Mouse (Mus musculus) hindbrain, embryonic 14.5 days (tissue): Measurements from ENCODE around the gene Bcdin3d. TPM values are rescaled to one million over a fixed set of nuclear protein-coding genes. Genes with fewer than 3 reads are reported as not detected.

Experiments used
- ATAC-seq: fragments of 200-750 bp; cut with Nextera tagmentation; 2 replicates; pipeline ENCODE4 v1.8.0; 2017; ENCODE audit warnings: moderate number of reproducible peaks, mild to moderate bottlenecking, moderate TSS enrichment, moderate library complexity; ENCODE audit not compliant: low FRiP score
- DNase-seq: peaks from one replicate; pipeline ENCODE4 v3.0.0-alpha.2; 2015; ENCODE audit warnings: low spot score
- H3K27ac ChIP-seq: fragments of 300-500 bp; sonication (generic); 2 replicates; pipeline ENCODE4 v1.5.1; 2014; ENCODE audit warnings: mild to moderate bottlenecking, moderate library complexity
- H3K27me3 ChIP-seq: fragments of 300-500 bp; sonication (generic); 2 replicates; pipeline ENCODE4 v1.6.1; 2014; ENCODE audit warnings: mild to moderate bottlenecking, low read length, mixed read lengths; ENCODE audit not compliant: control insufficient read depth, insufficient read depth
- H3K36me3 ChIP-seq: fragments of 300-500 bp; sonication (generic); replicated peaks from 2 replicates; pipeline ENCODE4 v1.6.1; 2014; ENCODE audit not compliant: control insufficient read depth, insufficient read depth
- H3K4me1 ChIP-seq: fragments of 300-500 bp; sonication (generic); replicated peaks from 2 replicates; pipeline ENCODE4 v1.6.1; 2014; ENCODE audit warnings: antibody characterized with exemption, low read length, mixed read lengths; ENCODE audit not compliant: control insufficient read depth, insufficient read depth
- H3K4me2 ChIP-seq: fragments of 300-500 bp; sonication (generic); replicated peaks from 2 replicates; pipeline ENCODE4 v1.6.1; 2014; ENCODE audit warnings: mild to moderate bottlenecking, moderate library complexity
- H3K4me3 ChIP-seq: fragments of 300-500 bp; sonication (generic); replicated peaks from 2 replicates; pipeline ENCODE4 v1.5.1; 2014; ENCODE audit warnings: mild to moderate bottlenecking, low read length
- H3K9ac ChIP-seq: fragments of 300-500 bp; sonication (generic); 2 replicates; pipeline ENCODE4 v1.6.1; 2014
- H3K9me3 ChIP-seq: fragments of 300-500 bp; sonication (generic); 2 replicates; pipeline ENCODE4 v1.6.1; 2016; ENCODE audit warnings: low read length; ENCODE audit not compliant: control insufficient read depth
- WGBS: fragments of 180-500 bp; shearing (Covaris S2); extraction: QIAGEN DNeasy Blood & Tissue Kit; methylation state at CpG from one replicate; pipeline ENCODE4 v1.1.7; 2014; 5-methylcytosine and 5-hydroxymethylcytosine counted together
- polyA plus RNA-seq: library from polyadenylated mRNA; unstranded; fragments of >200 nt; fragmentation: Nextera tagmentation; extraction: Ambion mirVana; gene quantifications from 2 replicates; pipeline ENCODE4 v1.2.1, GENCODE M21; 2014

The Bcdin3d gene
- polyA plus RNA-seq, 1 experiment from 2014 or later = 19.6 TPM

- peaks cover 54% of the 10 kb centered on the region for H3K36me3 ChIP-seq
- no peak overlapping the region for H3K27ac ChIP-seq
- DNase-seq (no peak), ATAC-seq (no peak)
- no peak overlapping the region for H3K9ac ChIP-seq
- H3K4me1 ChIP-seq = peaks cover 14% of the 10 kb centered on the region; the same call in 1 of the 2 replicates
- H3K9me3 ChIP-seq = no peaks in the 10 kb centered on the region
- no peak overlapping the region for H3K4me2 ChIP-seq
- H3K27me3 ChIP-seq = no peaks in the 10 kb centered on the region
- WGBS = 88% methylated on average over 16 of the region's 16 CpGs
- no peak overlapping the region for H3K4me3 ChIP-seq
These were observed 41.3 kb downstream of the Bcdin3d start for GRCm38 (mm10) chr15:99433081-99433718.

GRCm38 (mm10) chr15:99431967-99432366 is 42.6 kb downstream of the Bcdin3d start:
- H3K27me3 ChIP-seq = no peaks in the 10 kb centered on the region
- WGBS = 79% methylated on average over 8 of the region's 8 CpGs
- ATAC-seq = no peak
- no peak overlapping the region for H3K4me2 ChIP-seq
- H3K4me1 ChIP-seq = peaks cover 14% of the 10 kb centered on the region; the same call in 1 of the 2 replicates
- no peak overlapping the region for H3K27ac ChIP-seq
- H3K4me3 ChIP-seq = no peak overlapping the region
- DNase-seq = no peak
- H3K36me3 ChIP-seq = peaks cover 66% of the 10 kb centered on the region
- no peaks in the 10 kb centered on the region for H3K9me3 ChIP-seq
- no peak overlapping the region for H3K9ac ChIP-seq

GRCm38 (mm10) chr15:99431504-99431903 is 43.0 kb downstream of the Bcdin3d start:
- Histone ChIP-seq H3K9me3 (no peaks in the 10 kb centered on the region), H3K4me3 (no peak overlapping the region), H3K9ac (no peak overlapping the region), H3K36me3 (peaks cover 71% of the 10 kb centered on the region), H3K27me3 (no peaks in the 10 kb centered on the region), H3K4me1 (peaks cover 14% of the 10 kb centered on the region; the same call in 1 of the 2 replicates), H3K4me2 (no peak overlapping the region), H3K27ac (no peak overlapping the region)
- ATAC-seq (no peak), DNase-seq (no peak)
- 79% methylated on average over 7 of the region's 7 CpGs for WGBS

- Histone ChIP-seq H3K36me3 (peaks cover 75% of the 10 kb centered on the region), H3K9ac (no peak overlapping the region), H3K27ac (no peak overlapping the region), H3K4me1 (peaks cover 11% of the 10 kb centered on the region; the same call in 1 of the 2 replicates), H3K9me3 (no peaks in the 10 kb centered on the region), H3K4me2 (no peak overlapping the region), H3K4me3 (no peak overlapping the region), H3K27me3 (no peaks in the 10 kb centered on the region)
- no peak for ATAC-seq
- DNase-seq = no peak
- WGBS = 86% methylated on average over 10 of the region's 10 CpGs
These were observed 43.5 kb downstream of the Bcdin3d start for GRCm38 (mm10) chr15:99431063-99431462.

GRCm38 (mm10) chr15:99430394-99430793 is 44.1 kb downstream of the Bcdin3d start:
- no peak overlapping the region for H3K4me2 ChIP-seq
- no peaks in the 10 kb centered on the region for H3K9me3 ChIP-seq
- 89% methylated on average over 8 of the region's 8 CpGs for WGBS
- ATAC-seq (no peak), DNase-seq (no peak)
- peaks cover 6% of the 10 kb centered on the region; the same call in 1 of the 2 replicates for H3K4me1 ChIP-seq
- H3K36me3 ChIP-seq = peaks cover 82% of the 10 kb centered on the region
- H3K27me3 ChIP-seq = no peaks in the 10 kb centered on the region
- H3K4me3 ChIP-seq = no peak overlapping the region
- H3K9ac ChIP-seq = no peak overlapping the region
- no peak overlapping the region for H3K27ac ChIP-seq

- Histone ChIP-seq H3K36me3 (peaks cover 69% of the 10 kb centered on the region), H3K27ac (no peak overlapping the region), H3K27me3 (no peaks in the 10 kb centered on the region), H3K9me3 (no peaks in the 10 kb centered on the region), H3K4me1 (peaks cover 10% of the 10 kb centered on the region), H3K4me3 (no peak overlapping the region), H3K4me2 (no peak overlapping the region), H3K9ac (no peak overlapping the region)
- no peak for DNase-seq
- 91% methylated on average over 9 of the region's 9 CpGs for WGBS
- no peak for ATAC-seq
These were observed 50.6 kb downstream of the Bcdin3d start for GRCm38 (mm10) chr15:99423884-99424283.

- no peak overlapping the region for H3K4me2 ChIP-seq
- H3K9ac ChIP-seq = no peak overlapping the region
- peaks cover 10% of the 10 kb centered on the region for H3K4me1 ChIP-seq
- H3K9me3 ChIP-seq = no peaks in the 10 kb centered on the region
- ATAC-seq (no peak), DNase-seq (no peak)
- 94% methylated on average over 8 of the region's 10 CpGs for WGBS
- peaks cover 62% of the 10 kb centered on the region for H3K36me3 ChIP-seq
- H3K27ac ChIP-seq = no peak overlapping the region
- H3K4me3 ChIP-seq = no peak overlapping the region
- no peaks in the 10 kb centered on the region for H3K27me3 ChIP-seq
These were observed 51.4 kb downstream of the Bcdin3d start for GRCm38 (mm10) chr15:99423131-99423530.

GRCm38 (mm10) chr15:99422551-99422950 is 52.0 kb downstream of the Bcdin3d start:
- Histone ChIP-seq H3K9me3 (no peaks in the 10 kb centered on the region), H3K36me3 (peaks cover 56% of the 10 kb centered on the region), H3K4me3 (no peak overlapping the region), H3K27me3 (no peaks in the 10 kb centered on the region), H3K4me2 (no peak overlapping the region), H3K4me1 (peaks cover 10% of the 10 kb centered on the region), H3K9ac (no peak overlapping the region), H3K27ac (no peak overlapping the region)
- no peak for DNase-seq
- 88% methylated on average over 23 of the region's 23 CpGs for WGBS
- no peak for ATAC-seq

GRCm38 (mm10) chr15:99421676-99422075 is 52.9 kb downstream of the Bcdin3d start:
- 90% methylated on average over 8 of the region's 8 CpGs for WGBS
- Histone ChIP-seq H3K4me3 (no peak overlapping the region), H3K36me3 (peaks cover 47% of the 10 kb centered on the region), H3K4me1 (peaks cover 10% of the 10 kb centered on the region), H3K9me3 (no peaks in the 10 kb centered on the region), H3K27me3 (no peaks in the 10 kb centered on the region), H3K9ac (no peak overlapping the region), H3K27ac (peak overlapping the region; percentile 44), H3K4me2 (no peak overlapping the region)
- DNase-seq (no peak), ATAC-seq (no peak)
